25 mouse cellular contexts compared by ENCODE assay signal in the genomic region with DNA sequence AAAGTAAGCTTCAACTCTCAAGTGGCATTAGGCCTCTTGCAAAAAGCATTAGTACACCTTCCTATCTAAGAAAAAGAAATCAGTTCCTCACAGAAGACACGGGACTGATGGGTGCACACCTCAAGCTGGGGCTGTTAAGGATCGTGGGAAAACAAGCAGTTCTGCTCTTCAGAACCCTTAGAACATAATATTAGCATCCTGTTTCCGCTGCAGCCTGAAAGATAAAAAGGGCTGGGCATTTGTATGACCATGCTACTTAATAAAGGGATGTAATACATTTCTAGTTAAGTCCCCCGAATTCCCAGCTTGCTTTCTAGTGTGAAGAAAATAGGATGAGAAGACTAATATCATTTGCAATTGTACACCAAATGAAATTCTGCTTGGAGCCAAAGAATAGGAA.
DNase-seq lines count a peak whose midpoint lies in the region; ATAC-seq and TF ChIP-seq lines count a peak whose summit lies in the region.
"Had no signal": no experiment of that assay in that cellular context is flagged by ENCODE, and none has a peak within 500 bp of the region (broad histone marks: within the 10 kb centered on the region; RNA-seq: fewer than 3 reads in every experiment).

No protein-coding gene starts in this region.

- DNase-seq in heart, adult 18-20 months: no peak
- DNase-seq in lung, postnatal 0 days (ENCODE audit: low spot score): no peak
- no peak for DNase-seq in lung, postnatal 4 days
- DNase-seq in midbrain, embryonic 11.5 days (ENCODE audit: low spot score, missing footprints): peak; percentile 35
- DNase-seq in midbrain, embryonic 10.5 days (ENCODE audit: low spot score): no peak
- peak; percentile 48 for DNase-seq in lung, postnatal 36 days
- no peak for DNase-seq in kidney, postnatal 25 days
- DNase-seq: adrenal gland, adult 8-10 months; adrenal gland, postnatal 14 days; adrenal gland, postnatal 36 days; B cell, adult 2 months; cerebellum, adult 11-12 months; cerebellum, adult 2 months; cerebellum, adult 9-10 months; cerebellum, postnatal 10 days; cerebellum, postnatal 25 days had no signal

- no peak for TF ChIP-seq CTCF in lung, postnatal 0 days (IDR thresholded peaks at IDR 0.05)

- 18% methylated on average over 4 of the region's 4 CpGs for WGBS in heart, embryonic 13.5 days
- 29% methylated on average over 4 of the region's 4 CpGs for WGBS in lung, postnatal 0 days
- 73% methylated on average over 4 of the region's 4 CpGs for WGBS in midbrain, embryonic 11.5 days
- WGBS in midbrain, embryonic 10.5 days: 86% methylated on average over 4 of the region's 4 CpGs

- no peaks in the 10 kb centered on the region for H3K27me3 ChIP-seq in heart, embryonic 13.5 days (replicated peaks)
- H3K27me3 ChIP-seq in lung, postnatal 0 days (replicated peaks; ENCODE audit: insufficient read depth, low read length): no peaks in the 10 kb centered on the region
- no peaks in the 10 kb centered on the region for H3K27me3 ChIP-seq in midbrain, embryonic 11.5 days (ENCODE audit: control insufficient read depth, insufficient read depth, low read length)
- no peaks in the 10 kb centered on the region for H3K27me3 ChIP-seq in midbrain, embryonic 10.5 days (ENCODE audit: low read depth, poor library complexity, severe bottlenecking)
- H3K27me3 ChIP-seq: CH12.LX; embryonic facial prominence, embryonic 12.5 days; forebrain, embryonic 13.5 days had no signal

- no peak overlapping the region for H3K4me3 ChIP-seq in heart, embryonic 13.5 days
- H3K4me3 ChIP-seq in lung, postnatal 0 days (ENCODE audit: low read depth, low read length): no peak overlapping the region
- H3K4me3 ChIP-seq in midbrain, embryonic 11.5 days (ENCODE audit: low read depth, low read length): no peak overlapping the region
- H3K4me3 ChIP-seq in midbrain, embryonic 10.5 days: no peak overlapping the region
- H3K4me3 ChIP-seq: embryonic facial prominence, embryonic 10.5 days; embryonic facial prominence, embryonic 12.5 days; forebrain, embryonic 13.5 days had no signal

- no peak overlapping the region for H3K27ac ChIP-seq in heart, embryonic 13.5 days (replicated peaks)
- no peak overlapping the region for H3K27ac ChIP-seq in lung, postnatal 0 days (ENCODE audit: low read length)
- no peak overlapping the region for H3K27ac ChIP-seq in midbrain, embryonic 11.5 days (ENCODE audit: low read depth, low read length)
- H3K27ac ChIP-seq in midbrain, embryonic 10.5 days (replicated peaks): no peak overlapping the region
- H3K27ac ChIP-seq: embryonic facial prominence, embryonic 10.5 days; embryonic facial prominence, embryonic 12.5 days; forebrain, embryonic 13.5 days had no signal

- ATAC-seq in heart, embryonic 13.5 days (ENCODE audit: extremely low read depth, insufficient number of reproducible peaks, low FRiP score, low TSS enrichment): no peak
- ATAC-seq in lung, postnatal 0 days: peak; percentile 79
- ATAC-seq in midbrain, embryonic 11.5 days (ENCODE audit: low FRiP score): no peak
- ATAC-seq: activated CD4-positive, CD25-positive, alpha-beta regulatory T cell, adult 4 months; CD4-positive, CD25-positive, alpha-beta regulatory T cell, adult 4 months; forebrain, embryonic 13.5 days; Patski had no signal

- H3K9ac ChIP-seq in heart, embryonic 13.5 days: no peak overlapping the region; the same call in 1 of the 2 replicates
- H3K9ac ChIP-seq in lung, postnatal 0 days (replicated peaks; ENCODE audit: low read depth): no peak overlapping the region
- H3K9ac ChIP-seq in midbrain, embryonic 11.5 days (ENCODE audit: low read length): no peak overlapping the region
- H3K9ac ChIP-seq: embryonic facial prominence, embryonic 12.5 days; forebrain, embryonic 13.5 days had no signal

- H3K4me2 ChIP-seq in heart, embryonic 13.5 days: peak overlapping the region; percentile 6; the same call in 1 of the 2 replicates
- H3K4me2 ChIP-seq in lung, postnatal 0 days (replicated peaks; ENCODE audit: low read depth, low read length): no peak overlapping the region
- H3K4me2 ChIP-seq in midbrain, embryonic 11.5 days: no peak overlapping the region
- H3K4me2 ChIP-seq: embryonic facial prominence, embryonic 12.5 days; forebrain, embryonic 13.5 days had no signal

- peak; percentile 79 for TF ChIP-seq EP300 in lung, postnatal 0 days (IDR thresholded peaks at IDR 0.05)

- H3K9me3 ChIP-seq in heart, embryonic 13.5 days: no peaks in the 10 kb centered on the region
- H3K9me3 ChIP-seq in lung, postnatal 0 days (ENCODE audit: low read length): no peaks in the 10 kb centered on the region
- no peaks in the 10 kb centered on the region for H3K9me3 ChIP-seq in midbrain, embryonic 11.5 days (ENCODE audit: control insufficient read depth, low read length)
- no peaks in the 10 kb centered on the region for H3K9me3 ChIP-seq in midbrain, embryonic 10.5 days (replicated peaks)
- H3K9me3 ChIP-seq: embryonic facial prominence, embryonic 10.5 days; embryonic facial prominence, embryonic 12.5 days; forebrain, embryonic 13.5 days had no signal

- H3K4me1 ChIP-seq in heart, embryonic 13.5 days: peaks cover 44% of the 10 kb centered on the region
- H3K4me1 ChIP-seq in lung, postnatal 0 days (ENCODE audit: insufficient read depth, low read depth, low read length): no peaks in the 10 kb centered on the region
- H3K4me1 ChIP-seq in midbrain, embryonic 11.5 days (ENCODE audit: control insufficient read depth, insufficient read depth, low read length): no peaks in the 10 kb centered on the region
- H3K4me1 ChIP-seq in midbrain, embryonic 10.5 days: peaks cover 4% of the 10 kb centered on the region; the same call in 1 of the 2 replicates
- H3K4me1 ChIP-seq: embryonic facial prominence, embryonic 10.5 days; embryonic facial prominence, embryonic 12.5 days; forebrain, embryonic 13.5 days had no signal

- no peaks in the 10 kb centered on the region for H3K36me3 ChIP-seq in heart, embryonic 13.5 days
- H3K36me3 ChIP-seq in lung, postnatal 0 days (ENCODE audit: insufficient read depth, low read length): no peaks in the 10 kb centered on the region
- no peaks in the 10 kb centered on the region for H3K36me3 ChIP-seq in midbrain, embryonic 11.5 days (ENCODE audit: control insufficient read depth, insufficient read depth, low read length)
- no peaks in the 10 kb centered on the region for H3K36me3 ChIP-seq in midbrain, embryonic 10.5 days
- H3K36me3 ChIP-seq: embryonic facial prominence, embryonic 10.5 days; embryonic facial prominence, embryonic 12.5 days; G1E had no signal

Comparison
In these comparisons a context has a peak if more than half of its experiments do, and no peak if none do; other contexts are left out.
1. DNase-seq: peak in midbrain, embryonic 11.5 days (single experiment) and lung, postnatal 36 days (single experiment); none in heart, adult 18-20 months (0 of 2), lung, postnatal 0 days (single experiment), lung, postnatal 4 days (0 of 2), midbrain, embryonic 10.5 days (single experiment) and kidney, postnatal 25 days (0 of 2).